Mouse (Mus musculus) heart, embryonic 11.5 days (tissue): Measurements from ENCODE around the gene Fdx1l. TPM values are rescaled to one million over a fixed set of nuclear protein-coding genes. Genes with fewer than 3 reads are reported as not detected.

Experiments used
- ATAC-seq: fragments of 200-750 bp; cut with Nextera tagmentation; replicated peaks from 2 replicates; pipeline ENCODE4 v1.8.0; 2017; ENCODE audit warnings: moderate library complexity; ENCODE audit not compliant: insufficient number of reproducible peaks, low FRiP score, low TSS enrichment
- H3K27ac ChIP-seq: fragments of 300-500 bp; sonication (generic); 2 replicates; pipeline ENCODE4 v1.5.1; 2014; ENCODE audit warnings: mild to moderate bottlenecking, low read depth, low read length
- H3K27me3 ChIP-seq: fragments of 300-500 bp; sonication (generic); 2 replicates; pipeline ENCODE4 v1.6.1; 2014; ENCODE audit warnings: mild to moderate bottlenecking, low read length, mixed read lengths; ENCODE audit not compliant: control insufficient read depth, insufficient read depth
- H3K36me3 ChIP-seq: fragments of 300-500 bp; sonication (generic); 2 replicates; pipeline ENCODE4 v1.6.1; 2014; ENCODE audit warnings: mild to moderate bottlenecking, low read length, moderate library complexity, mixed read lengths; ENCODE audit not compliant: control insufficient read depth, insufficient read depth
- H3K4me1 ChIP-seq: fragments of 300-500 bp; sonication (generic); 2 replicates; pipeline ENCODE4 v1.6.1; 2014; ENCODE audit warnings: low read length; ENCODE audit not compliant: control insufficient read depth, insufficient read depth
- H3K4me2 ChIP-seq: fragments of 300-500 bp; sonication (generic); 2 replicates; pipeline ENCODE4 v1.6.1; 2014; ENCODE audit warnings: mild to moderate bottlenecking, moderate library complexity
- H3K4me3 ChIP-seq: fragments of 300-500 bp; sonication (generic); 2 replicates; pipeline ENCODE4 v1.5.1; 2014; ENCODE audit warnings: low read depth, low read length
- H3K9ac ChIP-seq: fragments of 300-500 bp; sonication (generic); 2 replicates; pipeline ENCODE4 v1.6.1; 2014; ENCODE audit warnings: mild to moderate bottlenecking, low read depth, low read length, moderate library complexity
- H3K9me3 ChIP-seq: fragments of 300-500 bp; sonication (generic); replicated peaks from 2 replicates; pipeline ENCODE4 v1.6.1; 2016; ENCODE audit warnings: low read length; ENCODE audit not compliant: control insufficient read depth
- WGBS: fragments of 180-500 bp; shearing (Covaris S2); extraction: QIAGEN DNeasy Blood & Tissue Kit; methylation state at CpG from one replicate; pipeline ENCODE4 v1.1.7; 2014; ENCODE audit not compliant: insufficient replicate concordance; 5-methylcytosine and 5-hydroxymethylcytosine counted together
- polyA plus RNA-seq: library from polyadenylated mRNA; unstranded; fragments of >200 nt; fragmentation: Nextera tagmentation; extraction: Ambion mirVana; gene quantifications from 2 replicates; pipeline ENCODE4 v1.2.1, GENCODE M21; 2014

Fdx1l gene
- polyA plus RNA-seq, 1 experiment from 2014 or later, result 58.2 TPM

- no peaks in the 10 kb centered on the region for H3K27me3 ChIP-seq
- 82% methylated on average over 6 of the region's 6 CpGs for WGBS
- 0 out of 2 replicates have a peak, but pooled peaks cover 2% of the 10 kb centered on the region for H3K36me3 ChIP-seq
- no peak overlapping the region for H3K4me3 ChIP-seq
- H3K9me3 ChIP-seq, result no peaks in the 10 kb centered on the region
- no peak overlapping the region for H3K9ac ChIP-seq
- H3K27ac ChIP-seq, result no peak overlapping the region
- ATAC-seq, result no peak
- H3K4me2 ChIP-seq, result no peak overlapping the region
- 0 out of 2 replicates have a peak, but pooled peaks cover 3% of the 10 kb centered on the region for H3K4me1 ChIP-seq
Measured at GRCm38 (mm10) chr9:21104814-21105213, 31.4 kb upstream of the Fdx1l start.

GRCm38 (mm10) chr9:21102076-21102475 is 28.7 kb upstream of the Fdx1l start:
- no peak overlapping the region for H3K4me3 ChIP-seq
- H3K9ac ChIP-seq, result no peak overlapping the region
- H3K27me3 ChIP-seq, result no peaks in the 10 kb centered on the region
- no peaks in the 10 kb centered on the region for H3K36me3 ChIP-seq
- ATAC-seq, result no peak
- 0 out of 2 replicates have a peak, but pooled peaks cover 3% of the 10 kb centered on the region for H3K4me1 ChIP-seq
- no peak overlapping the region for H3K27ac ChIP-seq
- no peaks in the 10 kb centered on the region for H3K9me3 ChIP-seq
- H3K4me2 ChIP-seq, result no peak overlapping the region
- WGBS, result 84% methylated on average over 2 of the region's 2 CpGs

- H3K4me2 ChIP-seq, result no peak overlapping the region
Measured at GRCm38 (mm10) chr9:21100447-21101161, 27.2 kb upstream of the Fdx1l start.

GRCm38 (mm10) chr9:21097793-21098192 is 24.4 kb upstream of the Fdx1l start:
- Histone ChIP-seq H3K27ac (no peak overlapping the region), H3K36me3 (no peaks in the 10 kb centered on the region), H3K9ac (no peak overlapping the region), H3K27me3 (no peaks in the 10 kb centered on the region), H3K4me2 (no peak overlapping the region), H3K9me3 (no peaks in the 10 kb centered on the region), H3K4me1 (0 out of 2 replicates have a peak, but pooled peaks cover 3% of the 10 kb centered on the region), H3K4me3 (no peak overlapping the region)
- 58% methylated on average over 8 of the region's 8 CpGs for WGBS
- ATAC-seq, result no peak

More at GRCm38 (mm10) chr9:21100447-21101161, 27.2 kb upstream of the Fdx1l start:
- no peak overlapping the region for H3K9ac ChIP-seq
- no peak overlapping the region for H3K27ac ChIP-seq
- H3K4me3 ChIP-seq, result no peak overlapping the region
- ATAC-seq, result no peak
- H3K36me3 ChIP-seq, result no peaks in the 10 kb centered on the region
- H3K4me1 ChIP-seq, result 0 out of 2 replicates have a peak, but pooled peaks cover 3% of the 10 kb centered on the region
- H3K9me3 ChIP-seq, result no peaks in the 10 kb centered on the region
- WGBS, result 48% methylated on average over 15 of the region's 15 CpGs
- H3K27me3 ChIP-seq, result no peaks in the 10 kb centered on the region

GRCm38 (mm10) chr9:21095958-21096357 is 22.5 kb upstream of the Fdx1l start:
- peaks cover 3% of the 10 kb centered on the region; the same call in 1 of the 2 replicates for H3K4me1 ChIP-seq
- H3K36me3 ChIP-seq, result no peaks in the 10 kb centered on the region
- no peaks in the 10 kb centered on the region for H3K9me3 ChIP-seq
- 97% methylated on average over 4 of the region's 4 CpGs for WGBS
- ATAC-seq, result no peak
- H3K27me3 ChIP-seq, result no peaks in the 10 kb centered on the region
- H3K4me2 ChIP-seq, result no peak overlapping the region
- no peak overlapping the region for H3K4me3 ChIP-seq
- H3K9ac ChIP-seq, result no peak overlapping the region
- no peak overlapping the region for H3K27ac ChIP-seq

GRCm38 (mm10) chr9:21093423-21093822 is 20.0 kb upstream of the Fdx1l start:
- no peak overlapping the region for H3K4me2 ChIP-seq
- peaks cover 9% of the 10 kb centered on the region for H3K36me3 ChIP-seq
- no peaks in the 10 kb centered on the region for H3K9me3 ChIP-seq
- 89% methylated on average over 9 of the region's 9 CpGs for WGBS
- no peaks in the 10 kb centered on the region for H3K27me3 ChIP-seq
- no peak for ATAC-seq
- no peak overlapping the region for H3K27ac ChIP-seq
- no peak overlapping the region for H3K4me3 ChIP-seq
- no peak overlapping the region for H3K9ac ChIP-seq
- peaks cover 14% of the 10 kb centered on the region for H3K4me1 ChIP-seq

- peak within 1 kb of the TSS; percentile 80 for H3K4me2 ChIP-seq
- no peaks in the 10 kb centered on the region for H3K9me3 ChIP-seq
- H3K27ac ChIP-seq, result peak within 1 kb of the TSS; percentile 92
- H3K9ac ChIP-seq, result peak within 1 kb of the TSS; percentile 92
- no peaks in the 10 kb centered on the region for H3K27me3 ChIP-seq
- peaks cover 14% of the 10 kb centered on the region for H3K4me1 ChIP-seq
- peak within 1 kb of the TSS; percentile 81 for H3K4me3 ChIP-seq
- peaks cover 11% of the 10 kb centered on the region for H3K36me3 ChIP-seq
- under 1% methylated on average over 54 of the region's 54 CpGs for WGBS
- peak; percentile 99 for ATAC-seq
Measured at GRCm38 (mm10) chr9:21091707-21092320, 18.4 kb upstream of the Fdx1l start, which contains the start of the genes Gm38431 and Raver1. TSS of gene Gm38431 (minus strand) at chr9:21091997. TSS of gene Raver1 (minus strand) at chr9:21092008.

GRCm38 (mm10) chr9:21090972-21091706 is 17.7 kb upstream of the Fdx1l start:
- Histone ChIP-seq H3K4me1 (peaks cover 14% of the 10 kb centered on the region), H3K27me3 (no peaks in the 10 kb centered on the region), H3K9me3 (no peaks in the 10 kb centered on the region), H3K9ac (peak overlapping the region; percentile 92), H3K27ac (peak overlapping the region; percentile 92), H3K4me2 (peak overlapping the region; percentile 80), H3K4me3 (peak overlapping the region; percentile 81), H3K36me3 (peaks cover 18% of the 10 kb centered on the region)
- WGBS, result 3% methylated on average over 24 of the region's 24 CpGs
- no peak for ATAC-seq
